Mouse (Mus musculus) heart, embryonic 13.5 days (tissue): Measurements from ENCODE around the gene Acan. TPM values are rescaled to one million over a fixed set of nuclear protein-coding genes. Genes with fewer than 3 reads are reported as not detected.

Source experiments
- ATAC-seq: fragments of 200-750 bp; cut with Nextera tagmentation; 2 replicates; pipeline ENCODE4 v1.8.0; 2017; ENCODE audit warnings: moderate TSS enrichment; ENCODE audit not compliant: insufficient number of reproducible peaks, low FRiP score, low TSS enrichment; ENCODE audit errors: extremely low read depth
- H3K27ac ChIP-seq: fragments of 300-500 bp; sonication (generic); replicated peaks from 2 replicates; pipeline ENCODE4 v1.5.1; 2015; ENCODE audit warnings: moderate library complexity, mild to moderate bottlenecking, inconsistent platforms
- H3K27me3 ChIP-seq: fragments of 300-500 bp; sonication (generic); replicated peaks from 2 replicates; pipeline ENCODE4 v1.6.1; 2015; ENCODE audit warnings: mild to moderate bottlenecking, inconsistent platforms
- H3K36me3 ChIP-seq: fragments of 300-500 bp; sonication (generic); 2 replicates; pipeline ENCODE4 v1.6.1; 2015; ENCODE audit warnings: mild to moderate bottlenecking, inconsistent platforms
- H3K4me1 ChIP-seq: fragments of 300-500 bp; sonication (generic); 2 replicates; pipeline ENCODE4 v1.6.1; 2015; ENCODE audit warnings: inconsistent platforms
- H3K4me2 ChIP-seq: fragments of 300-500 bp; sonication (generic); 2 replicates; pipeline ENCODE4 v1.6.1; 2015; ENCODE audit warnings: inconsistent platforms, mild to moderate bottlenecking, moderate library complexity
- H3K4me3 ChIP-seq: fragments of 300-500 bp; sonication (generic); 2 replicates; pipeline ENCODE4 v1.5.1; 2015; ENCODE audit warnings: moderate library complexity, mild to moderate bottlenecking, inconsistent platforms
- H3K9ac ChIP-seq: fragments of 300-500 bp; sonication (generic); 2 replicates; pipeline ENCODE4 v1.6.1; 2015; ENCODE audit warnings: inconsistent platforms, mild to moderate bottlenecking, moderate library complexity
- H3K9me3 ChIP-seq: fragments of 300-500 bp; sonication (generic); 2 replicates; pipeline ENCODE4 v1.6.1; 2016; ENCODE audit warnings: inconsistent platforms
- WGBS: fragments of 180-500 bp; shearing (Covaris S2); methylation state at CpG from one replicate; pipeline ENCODE4 v1.1.7; 2015; ENCODE audit warnings: mixed read lengths; 5-methylcytosine and 5-hydroxymethylcytosine counted together
- polyA plus RNA-seq: library from polyadenylated mRNA; unstranded; fragments of >200 nt; fragmentation: Nextera tagmentation; extraction: Ambion mirVana; gene quantifications from 2 replicates; pipeline ENCODE4 v1.2.1, GENCODE M21; 2015

Acan gene
- polyA plus RNA-seq, 1 experiment from 2014 or later = 1.6 TPM

DNA sequence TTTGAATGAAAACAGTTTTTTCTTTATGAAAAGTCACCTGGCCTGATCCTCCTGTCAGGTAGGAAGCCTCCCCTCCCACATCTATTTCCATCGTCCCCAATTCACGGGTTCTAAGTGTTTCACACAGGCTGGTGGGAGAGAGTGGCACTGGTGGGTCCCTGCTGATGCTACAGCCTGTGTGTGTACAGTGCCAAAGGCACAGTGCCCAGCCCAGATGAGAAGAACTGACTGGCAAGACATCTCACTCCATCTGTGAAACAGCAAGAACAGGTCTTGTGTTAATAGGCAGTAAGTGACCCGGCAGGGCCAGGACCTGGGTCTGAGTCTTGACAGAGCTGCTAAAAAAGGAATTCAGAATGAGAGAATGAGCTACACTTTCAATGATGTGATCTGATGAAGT lies 25.9 kb downstream of the Acan start:
- Histone ChIP-seq H3K4me3 (no peak overlapping the region), H3K27ac (no peak overlapping the region), H3K4me1 (no peaks in the 10 kb centered on the region), H3K36me3 (no peaks in the 10 kb centered on the region), H3K4me2 (no peak overlapping the region), H3K9ac (no peak overlapping the region), H3K9me3 (no peaks in the 10 kb centered on the region), H3K27me3 (peaks cover 48% of the 10 kb centered on the region)
- ATAC-seq = no peak
- WGBS = 60% methylated on average over 3 of the region's 3 CpGs

DNA sequence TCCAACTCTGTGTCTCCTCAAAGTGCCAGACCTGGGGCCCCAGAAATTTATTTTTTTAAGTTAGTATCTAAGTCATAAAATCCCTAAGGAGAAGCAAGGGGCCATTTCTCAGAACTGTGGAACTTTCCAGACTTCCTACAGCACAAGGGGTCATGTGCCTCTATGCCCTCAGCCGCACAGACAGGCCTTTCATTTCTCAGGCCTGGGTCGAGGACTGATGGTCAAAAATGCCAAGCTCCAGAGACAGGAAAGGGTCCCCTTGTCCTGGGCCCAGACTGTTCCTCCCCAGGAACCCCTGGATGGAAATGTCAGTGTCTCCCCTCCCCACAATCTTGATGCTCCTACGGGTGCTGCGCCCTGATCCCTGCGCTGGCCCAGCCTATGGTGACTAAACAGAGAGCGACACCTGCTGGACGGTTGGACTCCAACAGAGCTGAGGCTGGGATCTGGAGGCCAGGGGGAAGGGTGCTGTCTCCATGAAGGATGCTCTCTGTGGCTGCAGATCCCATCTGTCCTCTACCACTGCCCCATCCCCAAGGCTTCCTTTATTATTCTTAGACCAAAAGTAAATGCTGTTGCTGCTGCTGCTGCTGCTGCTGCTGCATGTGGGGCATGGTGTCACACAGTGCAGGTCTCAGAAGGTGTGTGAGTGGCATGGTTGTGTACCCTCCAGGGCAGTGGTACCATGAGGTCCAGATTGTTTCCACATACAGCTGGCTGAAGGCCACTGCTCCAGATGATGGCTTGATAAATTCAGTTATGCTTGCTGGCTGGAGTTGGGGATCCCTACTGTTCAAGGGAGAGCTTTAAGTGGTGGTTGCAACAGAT lies 27.5 kb downstream of the Acan start:
- Histone ChIP-seq H3K27me3 (peaks cover 55% of the 10 kb centered on the region), H3K4me1 (no peaks in the 10 kb centered on the region), H3K36me3 (no peaks in the 10 kb centered on the region), H3K4me3 (no peak overlapping the region), H3K4me2 (no peak overlapping the region), H3K9me3 (no peaks in the 10 kb centered on the region), H3K9ac (0 out of 2 replicates have a peak overlapping the region, but pooled peaks have one; percentile 33), H3K27ac (no peak overlapping the region)
- WGBS = 18% methylated on average over 7 of the region's 7 CpGs
- 0 out of 2 replicates have a peak, but pooled peaks have one; percentile 19 for ATAC-seq

DNA sequence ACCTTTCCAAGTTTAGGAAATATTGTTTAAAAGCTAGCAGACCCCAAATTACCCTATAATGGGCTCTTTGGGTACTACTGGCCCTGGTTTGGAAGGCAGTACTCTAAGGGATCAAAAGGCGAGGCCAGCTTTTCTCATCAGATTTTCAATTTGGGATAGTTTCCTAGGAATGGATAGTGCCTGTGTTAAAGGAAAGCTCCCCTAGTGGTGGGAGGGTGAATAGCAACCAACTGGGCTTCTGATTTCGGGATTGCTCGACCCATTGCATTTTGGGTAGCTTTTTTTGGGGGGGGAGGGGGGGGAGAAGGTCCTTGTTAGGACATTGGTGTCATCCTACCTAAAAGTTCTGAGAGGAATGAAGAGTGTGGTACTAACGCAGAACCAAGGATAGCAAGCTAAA lies 35.8 kb downstream of the Acan start:
- no peak for ATAC-seq
- 71% methylated on average over 4 of the region's 4 CpGs for WGBS
- no peaks in the 10 kb centered on the region for H3K36me3 ChIP-seq
- H3K9ac ChIP-seq = no peak overlapping the region
- H3K9me3 ChIP-seq = no peaks in the 10 kb centered on the region
- no peak overlapping the region for H3K4me3 ChIP-seq
- no peak overlapping the region for H3K4me2 ChIP-seq
- H3K4me1 ChIP-seq = no peaks in the 10 kb centered on the region
- H3K27ac ChIP-seq = no peak overlapping the region
- peaks cover 20% of the 10 kb centered on the region for H3K27me3 ChIP-seq

DNA sequence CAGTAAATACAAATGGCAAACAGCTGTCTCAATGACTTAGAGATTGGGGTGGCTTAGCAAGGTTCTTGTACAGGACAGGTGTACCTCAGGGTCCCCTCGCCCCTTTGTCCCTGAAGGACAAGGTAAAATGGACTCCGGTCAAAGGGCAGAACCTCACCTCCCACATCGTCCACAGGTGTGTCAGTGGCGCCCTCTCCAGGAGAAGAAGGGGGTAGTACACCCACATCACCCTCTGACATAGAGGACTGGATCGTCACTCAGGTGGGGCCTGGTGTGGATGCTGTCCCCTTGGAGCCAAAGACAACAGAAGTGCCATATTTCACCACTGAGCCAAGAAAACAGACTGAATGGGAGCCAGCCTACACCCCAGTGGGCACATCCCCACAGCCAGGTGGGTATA lies 43.2 kb downstream of the Acan start:
- no peak overlapping the region for H3K27ac ChIP-seq
- no peaks in the 10 kb centered on the region for H3K36me3 ChIP-seq
- ATAC-seq = no peak
- no peaks in the 10 kb centered on the region for H3K9me3 ChIP-seq
- H3K27me3 ChIP-seq = peaks cover 37% of the 10 kb centered on the region; the same call in 1 of the 2 replicates
- no peaks in the 10 kb centered on the region for H3K4me1 ChIP-seq
- no peak overlapping the region for H3K9ac ChIP-seq
- no peak overlapping the region for H3K4me2 ChIP-seq
- WGBS = 61% methylated on average over 5 of the region's 5 CpGs
- H3K4me3 ChIP-seq = no peak overlapping the region

DNA sequence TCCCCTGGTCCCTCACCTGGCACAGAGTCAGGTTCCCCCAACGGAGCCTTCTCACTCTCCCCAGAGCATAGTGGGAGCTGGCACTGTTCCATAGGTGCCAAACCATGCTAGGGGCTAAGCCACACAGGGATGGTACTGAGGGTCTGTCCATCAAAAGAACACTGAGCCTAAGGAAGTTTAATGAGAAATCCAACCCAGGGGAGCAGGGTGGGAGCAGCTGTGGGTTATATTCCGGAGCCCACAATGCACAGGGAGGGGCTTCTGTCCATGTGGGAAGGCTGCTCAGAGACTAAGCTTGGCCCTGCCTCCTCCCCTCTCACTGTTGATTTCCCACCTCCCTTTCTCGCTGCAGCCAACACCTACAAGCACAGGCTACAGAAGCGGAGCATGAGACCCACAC lies 60.6 kb downstream of the Acan start:
- no peak for ATAC-seq
- Histone ChIP-seq H3K36me3 (no peaks in the 10 kb centered on the region), H3K27me3 (no peaks in the 10 kb centered on the region), H3K9ac (no peak overlapping the region), H3K9me3 (no peaks in the 10 kb centered on the region), H3K4me1 (no peaks in the 10 kb centered on the region), H3K4me2 (no peak overlapping the region), H3K27ac (no peak overlapping the region), H3K4me3 (no peak overlapping the region)
- 39% methylated on average over 4 of the region's 4 CpGs for WGBS

DNA sequence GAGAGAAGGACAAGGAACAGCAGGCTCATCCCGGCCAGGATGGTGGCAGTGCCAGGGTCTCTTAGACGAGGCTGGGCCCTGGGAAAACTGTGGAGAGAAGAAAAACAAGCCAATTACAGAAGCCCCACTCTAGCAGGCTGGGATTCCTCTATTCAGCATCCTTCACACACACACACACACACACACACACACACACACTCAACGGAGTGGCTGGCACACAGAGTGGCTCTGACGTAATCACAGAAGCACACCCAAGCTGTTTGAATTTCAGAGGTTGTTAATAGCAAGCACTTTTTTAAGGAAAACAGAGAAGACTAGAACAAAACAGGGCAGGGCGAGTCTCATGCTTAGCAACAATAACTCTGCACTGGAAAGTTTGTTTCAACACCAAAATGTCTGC lies 70.2 kb downstream of the Acan start:
- Histone ChIP-seq H3K9me3 (no peaks in the 10 kb centered on the region), H3K4me2 (no peak overlapping the region), H3K4me3 (no peak overlapping the region), H3K27ac (no peak overlapping the region), H3K36me3 (no peaks in the 10 kb centered on the region), H3K27me3 (peaks cover 4% of the 10 kb centered on the region), H3K9ac (no peak overlapping the region), H3K4me1 (0 out of 2 replicates have a peak, but pooled peaks cover 3% of the 10 kb centered on the region)
- no peak for ATAC-seq
- 76% methylated on average over 5 of the region's 5 CpGs for WGBS

DNA sequence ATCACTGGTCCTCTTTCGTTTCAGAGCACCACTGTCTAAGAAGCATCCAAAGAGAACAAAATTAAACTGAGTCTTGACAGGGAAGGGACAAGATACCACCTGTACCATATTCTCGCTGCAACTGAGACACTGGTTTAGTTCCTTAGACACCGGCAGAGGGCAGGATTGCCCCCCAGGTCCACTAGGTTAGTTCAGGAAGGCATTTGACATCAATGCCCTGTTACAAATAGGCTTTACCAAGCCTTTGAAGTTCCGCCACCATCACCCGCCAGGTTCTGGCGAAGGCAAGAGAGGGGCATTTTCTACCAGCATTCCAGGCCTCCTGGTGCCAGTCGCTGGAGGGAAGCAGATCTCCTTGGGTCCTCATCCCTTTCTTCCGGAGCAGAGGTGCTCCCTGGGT lies 76.6 kb downstream of the Acan start:
- Histone ChIP-seq H3K27ac (no peak overlapping the region), H3K27me3 (peaks cover 20% of the 10 kb centered on the region), H3K4me1 (peaks cover 50% of the 10 kb centered on the region), H3K9ac (peak overlapping the region; percentile 71; the same call in 1 of the 2 replicates), H3K9me3 (no peaks in the 10 kb centered on the region), H3K4me3 (peak overlapping the region; percentile 41; the same call in 1 of the 2 replicates), H3K4me2 (peak overlapping the region; percentile 66), H3K36me3 (peaks cover 12% of the 10 kb centered on the region)
- 17% methylated on average over 8 of the region's 8 CpGs for WGBS
- no peak for ATAC-seq

DNA sequence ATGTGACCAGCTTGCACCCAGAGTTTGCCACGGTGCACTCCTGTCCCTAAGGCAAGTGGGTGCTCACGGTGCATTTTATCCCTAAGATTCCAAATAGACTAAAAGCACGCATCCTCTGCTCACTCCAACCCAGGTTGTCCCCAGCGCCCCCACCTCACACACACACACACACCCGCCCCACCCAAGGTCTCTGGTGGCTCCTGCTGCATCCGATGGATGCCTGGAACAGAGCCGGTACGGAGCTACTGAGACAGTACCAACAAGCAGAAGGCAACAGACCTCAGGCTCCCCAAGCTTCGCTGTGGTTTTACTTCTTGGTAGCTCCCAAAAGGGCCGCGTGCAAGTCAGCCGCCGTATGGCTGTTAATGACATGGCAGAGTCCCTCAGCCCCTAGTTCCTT lies 77.1 kb downstream of the Acan start:
- Histone ChIP-seq H3K36me3 (peaks cover 18% of the 10 kb centered on the region), H3K9ac (peak overlapping the region; percentile 71), H3K4me3 (peak overlapping the region; percentile 41), H3K4me2 (peak overlapping the region; percentile 66), H3K27ac (no peak overlapping the region), H3K4me1 (peaks cover 50% of the 10 kb centered on the region), H3K9me3 (no peaks in the 10 kb centered on the region), H3K27me3 (peaks cover 20% of the 10 kb centered on the region)
- ATAC-seq = no peak
- 13% methylated on average over 13 of the region's 13 CpGs for WGBS

DNA sequence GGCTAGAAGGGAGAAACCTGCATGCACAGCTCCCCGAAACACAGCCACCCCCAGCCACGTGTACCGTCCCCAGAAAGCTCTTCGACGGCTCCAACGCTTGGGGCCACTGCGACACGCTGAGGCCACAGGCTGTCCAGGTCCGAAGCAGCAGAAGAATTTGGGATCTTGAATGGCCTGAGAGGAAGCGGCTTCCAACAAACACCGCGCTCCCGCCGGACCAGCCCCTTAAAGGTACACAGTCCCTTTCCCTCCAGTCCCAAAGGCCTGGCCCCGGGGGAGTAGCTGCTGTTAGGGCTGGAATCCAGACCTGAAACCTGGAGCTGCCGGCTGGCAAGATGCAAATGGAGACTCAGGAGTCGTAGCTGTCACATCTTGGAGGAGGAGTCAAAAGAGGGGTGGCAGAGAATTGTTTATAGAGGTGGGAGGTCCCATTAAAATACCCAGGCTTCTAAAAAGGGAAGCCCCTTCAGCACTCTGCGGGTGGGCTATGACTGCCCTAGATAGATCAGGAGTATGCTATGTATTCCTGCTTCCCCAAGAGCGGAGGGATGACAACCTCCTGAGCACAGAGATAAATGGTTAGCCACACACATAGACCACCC lies 77.7 kb downstream of the Acan start, which contains the start of gene Hapln3:
Gene Hapln3, minus strand, starts transcription at position 176 of the 602 bp plus-strand sequence.
- Histone ChIP-seq H3K27ac (0 out of 2 replicates have a peak within 1 kb of the TSS, but pooled peaks have one; percentile 5), H3K9ac (peak within 1 kb of the TSS; percentile 71), H3K4me1 (peaks cover 47% of the 10 kb centered on the region), H3K4me3 (peak within 1 kb of the TSS; percentile 41), H3K36me3 (peaks cover 23% of the 10 kb centered on the region), H3K9me3 (no peaks in the 10 kb centered on the region), H3K27me3 (peaks cover 20% of the 10 kb centered on the region), H3K4me2 (peak within 1 kb of the TSS; percentile 66)
- WGBS = 4% methylated on average over 19 of the region's 19 CpGs
- ATAC-seq = no peak

DNA sequence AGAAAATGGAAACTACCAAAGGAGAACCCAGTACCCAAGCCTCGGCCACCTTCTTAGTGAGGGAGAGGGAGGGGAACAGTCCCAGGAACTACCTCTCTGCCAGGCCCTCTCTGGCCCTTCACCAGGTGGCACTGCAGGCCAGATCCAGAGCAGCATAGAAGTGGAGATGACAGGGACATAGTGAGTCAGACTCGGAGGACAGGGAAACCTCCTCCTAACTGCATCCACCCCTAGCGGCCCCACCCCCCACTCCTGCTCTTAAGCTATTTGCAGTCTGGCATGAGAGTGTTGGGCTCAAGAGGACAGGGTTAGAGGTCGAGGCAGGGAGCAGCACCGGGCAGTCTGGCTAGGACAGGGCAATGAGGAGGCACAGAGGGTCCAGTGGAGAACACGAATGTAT lies 80.1 kb downstream of the Acan start:
- Histone ChIP-seq H3K9me3 (no peaks in the 10 kb centered on the region), H3K27ac (no peak overlapping the region), H3K4me3 (no peak overlapping the region), H3K9ac (no peak overlapping the region), H3K27me3 (peaks cover 17% of the 10 kb centered on the region), H3K4me2 (no peak overlapping the region), H3K4me1 (peaks cover 47% of the 10 kb centered on the region), H3K36me3 (peaks cover 47% of the 10 kb centered on the region)
- ATAC-seq = no peak
- WGBS = 20% methylated on average over 6 of the region's 6 CpGs

DNA sequence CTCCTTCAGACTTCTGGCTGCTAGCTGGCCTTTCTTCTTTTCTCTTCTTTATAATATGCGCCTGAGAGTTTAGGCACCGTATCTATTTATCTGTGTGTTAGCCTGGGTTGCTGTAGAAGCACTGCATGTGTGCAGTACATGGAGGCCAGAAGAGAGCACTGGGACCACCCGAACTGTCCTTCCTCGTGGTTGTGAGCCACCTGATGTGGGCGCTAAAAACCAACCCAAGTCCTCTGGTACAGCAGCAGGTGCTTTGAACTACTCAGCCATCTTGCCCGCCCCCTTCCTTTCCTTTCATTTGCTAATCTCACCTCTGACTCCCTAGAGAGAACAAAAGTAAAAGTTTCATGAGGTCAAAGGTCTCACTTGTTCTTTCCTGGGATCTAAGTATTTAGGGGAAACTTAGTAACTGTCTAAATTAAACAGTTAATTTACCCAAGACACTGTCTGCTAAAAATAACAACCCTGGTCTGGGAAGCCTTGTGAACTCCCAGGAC lies 86.1 kb downstream of the Acan start:
- Histone ChIP-seq H3K4me3 (no peak overlapping the region), H3K27me3 (no peaks in the 10 kb centered on the region), H3K9ac (no peak overlapping the region), H3K9me3 (no peaks in the 10 kb centered on the region), H3K4me1 (peaks cover 11% of the 10 kb centered on the region), H3K36me3 (peaks cover 98% of the 10 kb centered on the region), H3K4me2 (no peak overlapping the region), H3K27ac (no peak overlapping the region)
- no peak for ATAC-seq
- WGBS = 69% methylated on average over 6 of the region's 6 CpGs
